Mouse (Mus musculus) erythroid progenitor cell, adult 5-6 weeks (primary cell): ENCODE data around the gene Hspb9. TPM values are rescaled to one million over a fixed set of nuclear protein-coding genes. Genes with fewer than 3 reads are reported as not detected.
A peak's percentile ranks its signal among the peaks of the same experiment; 100 is the strongest.

Experiments used
- ATAC-seq: replicated peaks from 2 replicates; pipeline ENCODE4 v1.8.0; 2016; ENCODE audit warnings: moderate number of reproducible peaks, mild to moderate bottlenecking, moderate TSS enrichment, inconsistent platforms; ENCODE audit not compliant: poor library complexity, low FRiP score, severe bottlenecking
- total RNA-seq, 2 experiments: library from RNA; stranded (forward) in 1 of 2; stranded (reverse) in 1 of 2; fragments of 150-400 nt in 1 of 2; fragments of 186-747, 209-891 nt in 1 of 2; gene quantifications; 2 replicates each; pipeline versions ENCODE4 v1.2.3 to v1.2.4; 2015 to 2017; ENCODE audit warnings: low replicate concordance in 2 of 2

Hspb9 gene
- total RNA-seq, 2 experiments from 2014 or later: not detected

GRCm38 (mm10) chr11:100727201-100727600, 13.6 kb downstream of the Hspb9 start:
- no peak for ATAC-seq

- no peak for ATAC-seq
Observed at GRCm38 (mm10) chr11:100728601-100729000, 15.0 kb downstream of the Hspb9 start.

- no peak for ATAC-seq
Observed at GRCm38 (mm10) chr11:100729976-100730375, 16.3 kb downstream of the Hspb9 start.

GRCm38 (mm10) chr11:100730477-100731205, 17.0 kb downstream of the Hspb9 start:
- ATAC-seq: no peak

GRCm38 (mm10) chr11:100735134-100735865, 21.6 kb downstream of the Hspb9 start:
- no peak for ATAC-seq

- peak; percentile 18; the same call in 1 of the 2 replicates for ATAC-seq
Observed at GRCm38 (mm10) chr11:100735954-100736745, 22.5 kb downstream of the Hspb9 start.

GRCm38 (mm10) chr11:100736746-100737080, 23.1 kb downstream of the Hspb9 start:
- ATAC-seq: no peak

- ATAC-seq: peak; percentile 64
Observed at GRCm38 (mm10) chr11:100737105-100737733, 23.6 kb downstream of the Hspb9 start.

- peak; percentile 88 for ATAC-seq
Observed at GRCm38 (mm10) chr11:100738066-100738604, 24.5 kb downstream of the Hspb9 start, which contains the start of gene Rab5c. Rab5c (minus strand) TSS chr11:100738215.

- ATAC-seq: no peak
Observed at GRCm38 (mm10) chr11:100738749-100739148, 25.1 kb downstream of the Hspb9 start.

GRCm38 (mm10) chr11:100741348-100741747, 27.7 kb downstream of the Hspb9 start:
- ATAC-seq: no peak

GRCm38 (mm10) chr11:100745085-100745484, 31.4 kb downstream of the Hspb9 start:
- peak; percentile 41 for ATAC-seq

- no peak for ATAC-seq
Observed at GRCm38 (mm10) chr11:100746546-100746945, 32.9 kb downstream of the Hspb9 start.

GRCm38 (mm10) chr11:100747114-100747513, 33.5 kb downstream of the Hspb9 start:
- ATAC-seq: no peak

- no peak for ATAC-seq
Observed at GRCm38 (mm10) chr11:100748620-100749019, 35.0 kb downstream of the Hspb9 start.

GRCm38 (mm10) chr11:100749469-100749868, 35.8 kb downstream of the Hspb9 start:
- ATAC-seq: no peak

- no peak for ATAC-seq
Observed at GRCm38 (mm10) chr11:100750127-100750526, 36.5 kb downstream of the Hspb9 start.

GRCm38 (mm10) chr11:100752294-100752693, 38.6 kb downstream of the Hspb9 start:
- ATAC-seq: no peak

- ATAC-seq: no peak
Observed at GRCm38 (mm10) chr11:100754021-100754692, 40.5 kb downstream of the Hspb9 start.
